In genomic region chr1:59584656-59585410, GRCm38 (mm10) we compare ENCODE assay signal across 7 mouse cellular contexts.
DNase-seq lines count a peak whose midpoint lies in the region; ATAC-seq lines count a peak whose summit lies in the region.

No protein-coding gene starts in this region.

- 9% methylated on average over 18 of the region's 18 CpGs for WGBS in limb, embryonic 12.5 days
- WGBS in midbrain, embryonic 12.5 days, result 7% methylated on average over 18 of the region's 18 CpGs

- DNase-seq in ZHBTc4 (ENCODE audit: low read depth, low spot score), result peak; percentile 86
- DNase-seq in cerebellum, postnatal 36 days, result peak; percentile 81 to 85
- DNase-seq in gastrocnemius, adult 8-10 months (ENCODE audit: low spot score in 2 of 2), result peak; percentile 45 to 54
- peak; percentile 23 to 70 for DNase-seq in spleen, adult 18-20 months

- peaks cover 33% of the 10 kb centered on the region for H3K4me1 ChIP-seq in limb, embryonic 12.5 days (replicated peaks)
- H3K4me1 ChIP-seq in midbrain, embryonic 12.5 days, result 0 out of 2 replicates have a peak, but pooled peaks cover 9% of the 10 kb centered on the region

- 0 out of 2 replicates have a peak overlapping the region, but pooled peaks have one; percentile 4 for H3K4me3 ChIP-seq in limb, embryonic 12.5 days (replicated peaks)
- no peak overlapping the region for H3K4me3 ChIP-seq in midbrain, embryonic 12.5 days

- no peak overlapping the region for H3K9ac ChIP-seq in limb, embryonic 12.5 days (replicated peaks)
- H3K9ac ChIP-seq in midbrain, embryonic 12.5 days (replicated peaks), result no peak overlapping the region

- ATAC-seq in inflammation-experienced regulatory T-cells, adult 6 months, result peak; percentile 80
- ATAC-seq in limb, embryonic 12.5 days (ENCODE audit: insufficient number of reproducible peaks, insufficient read depth, low FRiP score, low TSS enrichment, low read depth), result no peak
- ATAC-seq in midbrain, embryonic 12.5 days (ENCODE audit: low FRiP score, low read depth), result peak; percentile 58; the same call in 1 of the 2 replicates

- H3K27me3 ChIP-seq in limb, embryonic 12.5 days, result peaks cover 3% of the 10 kb centered on the region; the same call in 1 of the 2 replicates
- H3K27me3 ChIP-seq in midbrain, embryonic 12.5 days, result peaks cover 14% of the 10 kb centered on the region

- peak overlapping the region; percentile 53; the same call in 1 of the 2 replicates for H3K27ac ChIP-seq in limb, embryonic 12.5 days
- no peak overlapping the region for H3K27ac ChIP-seq in midbrain, embryonic 12.5 days (replicated peaks)

- H3K36me3 ChIP-seq in limb, embryonic 12.5 days, result no peaks in the 10 kb centered on the region
- H3K36me3 ChIP-seq in midbrain, embryonic 12.5 days, result no peaks in the 10 kb centered on the region

- H3K9me3 ChIP-seq in limb, embryonic 12.5 days, result no peaks in the 10 kb centered on the region
- H3K9me3 ChIP-seq in midbrain, embryonic 12.5 days, result no peaks in the 10 kb centered on the region

- H3K4me2 ChIP-seq in limb, embryonic 12.5 days, result peak overlapping the region; percentile 44
- 0 out of 2 replicates have a peak overlapping the region, but pooled peaks have one; percentile 24 for H3K4me2 ChIP-seq in midbrain, embryonic 12.5 days (replicated peaks)
